Mouse (Mus musculus) gastrocnemius, postnatal 25 days (tissue): Measurements from ENCODE around the gene Slc30a1. TPM values are rescaled to one million over a fixed set of nuclear protein-coding genes. Genes with fewer than 3 reads are reported as not detected.
A peak's percentile ranks its signal among the peaks of the same experiment; 100 is the strongest.

Experiments
- DNase-seq: peaks from one replicate; pipeline ENCODE4 v3.0.0; 2022
- total RNA-seq, 2 experiments: library from RNA; stranded (reverse); gene quantifications; 1 replicate in 1 of 2; 2 replicates in 1 of 2; pipeline ENCODE4 v1.2.3; 2021

Slc30a1 gene
- total RNA-seq, 2 experiments from 2014 or later, result 4.9 to 8.4 TPM

DNA sequence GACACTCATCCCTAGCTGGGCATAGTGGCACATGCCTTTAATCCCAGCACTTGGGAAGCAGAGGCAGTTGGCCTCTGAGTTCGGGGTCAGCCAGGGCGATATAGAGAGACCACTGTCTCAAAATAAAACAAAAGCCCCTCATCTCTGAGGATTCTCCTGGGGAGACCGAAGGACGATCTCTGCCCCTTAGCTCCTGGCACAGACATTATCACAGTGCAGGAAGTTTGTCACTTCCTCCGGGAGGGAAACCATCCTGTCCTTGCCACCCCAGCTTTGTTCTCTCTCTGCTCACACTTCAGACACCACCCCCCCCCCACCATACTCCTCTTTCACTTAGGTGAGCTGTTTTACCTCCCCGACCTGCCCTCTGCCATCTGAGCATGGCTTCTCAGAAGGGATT lies 37.1 kb downstream of the Slc30a1 start:
- no peak for DNase-seq

DNA sequence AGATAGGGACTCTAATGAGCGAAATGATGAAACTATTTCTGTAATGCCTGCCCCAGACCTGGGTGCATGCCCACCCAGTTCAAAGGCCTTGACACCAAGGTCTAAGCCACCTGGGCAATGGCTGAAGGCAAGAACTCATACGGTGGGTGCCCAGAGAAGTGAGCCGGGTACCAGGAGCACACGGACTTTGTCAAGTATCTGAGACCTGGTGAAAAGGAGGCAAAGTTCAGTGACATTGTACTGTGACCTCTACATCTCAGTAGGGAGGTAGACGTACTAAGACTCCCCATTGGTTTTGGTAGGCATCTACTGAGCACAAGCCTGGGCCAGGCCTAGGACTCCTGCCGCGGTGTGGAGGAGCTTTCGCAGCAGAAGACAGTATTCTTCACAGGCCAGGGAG lies 38.8 kb downstream of the Slc30a1 start:
- DNase-seq, result no peak

DNA sequence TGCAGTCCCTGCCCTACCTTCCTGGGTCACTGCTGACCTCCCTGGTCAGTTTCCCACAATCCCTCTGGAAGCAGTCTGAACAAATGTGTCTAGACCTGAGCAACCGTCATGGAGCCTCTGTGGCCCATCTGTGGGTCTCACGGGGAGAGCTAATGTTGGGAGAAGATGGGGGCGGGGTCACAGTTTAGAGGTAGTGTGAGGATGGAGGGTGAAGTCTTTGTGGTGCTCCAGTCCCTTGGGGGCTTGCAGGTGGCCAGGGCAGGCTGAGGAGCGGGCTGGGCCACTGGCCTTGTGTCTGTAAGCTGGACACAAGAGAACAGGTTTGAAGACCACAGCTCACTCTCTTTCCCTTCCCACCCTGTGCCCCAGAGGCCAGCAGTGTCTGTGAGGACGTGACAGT lies 39.2 kb downstream of the Slc30a1 start:
- no peak for DNase-seq

GRCm38 (mm10) chr1:191946261-191946660 lies 39.7 kb downstream of the Slc30a1 start:
- peak; percentile 46 for DNase-seq

- DNase-seq, result no peak
Measured at GRCm38 (mm10) chr1:191946835-191947234, 40.3 kb downstream of the Slc30a1 start.

- no peak for DNase-seq
Measured at GRCm38 (mm10) chr1:191947796-191948195, 41.2 kb downstream of the Slc30a1 start.

DNA sequence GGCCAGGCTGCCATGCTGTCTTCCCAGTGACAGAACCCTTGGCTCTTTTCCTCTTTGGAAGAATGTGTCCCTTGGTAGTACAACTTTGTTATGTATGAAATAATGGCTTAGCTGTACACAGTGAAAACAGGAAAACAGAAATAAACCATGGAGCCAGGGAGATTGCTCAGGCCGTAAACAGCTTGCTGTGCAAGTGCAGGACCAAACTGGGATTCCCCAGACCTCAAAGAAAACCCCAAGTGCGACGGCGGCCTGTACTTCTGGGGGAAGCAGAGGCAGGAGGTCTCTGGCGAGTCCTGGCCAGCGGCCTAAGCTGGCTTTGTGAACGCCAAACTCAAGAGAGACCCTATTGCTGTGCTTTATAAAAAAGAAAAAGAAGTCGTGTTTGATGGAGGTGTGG lies 42.0 kb downstream of the Slc30a1 start:
- no peak for DNase-seq

- no peak for DNase-seq
Measured at GRCm38 (mm10) chr1:191950611-191951010, 44.0 kb downstream of the Slc30a1 start.

GRCm38 (mm10) chr1:191952733-191953335 lies 46.3 kb downstream of the Slc30a1 start:
- no peak for DNase-seq

DNA sequence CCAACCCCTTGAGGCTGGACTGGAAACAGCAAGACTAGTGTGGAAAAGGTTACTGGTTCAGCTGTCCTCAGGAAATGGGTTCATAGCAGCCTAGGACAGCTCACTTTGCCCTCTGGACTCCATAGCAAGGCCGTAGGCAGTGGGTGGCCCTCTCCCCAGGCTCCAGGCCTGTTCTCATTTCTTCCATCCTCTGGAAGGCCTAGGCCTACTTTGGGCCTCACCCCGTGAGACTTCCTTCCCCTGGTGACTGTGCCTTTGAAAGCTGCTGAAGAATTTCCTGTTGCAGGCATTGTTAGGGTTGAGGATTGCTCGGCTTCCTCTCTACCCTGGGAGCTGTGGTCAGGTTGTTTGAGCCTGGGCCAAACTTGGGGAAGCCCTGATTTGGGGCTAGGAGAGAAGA lies 48.5 kb downstream of the Slc30a1 start:
- peak; percentile 33 for DNase-seq

DNA sequence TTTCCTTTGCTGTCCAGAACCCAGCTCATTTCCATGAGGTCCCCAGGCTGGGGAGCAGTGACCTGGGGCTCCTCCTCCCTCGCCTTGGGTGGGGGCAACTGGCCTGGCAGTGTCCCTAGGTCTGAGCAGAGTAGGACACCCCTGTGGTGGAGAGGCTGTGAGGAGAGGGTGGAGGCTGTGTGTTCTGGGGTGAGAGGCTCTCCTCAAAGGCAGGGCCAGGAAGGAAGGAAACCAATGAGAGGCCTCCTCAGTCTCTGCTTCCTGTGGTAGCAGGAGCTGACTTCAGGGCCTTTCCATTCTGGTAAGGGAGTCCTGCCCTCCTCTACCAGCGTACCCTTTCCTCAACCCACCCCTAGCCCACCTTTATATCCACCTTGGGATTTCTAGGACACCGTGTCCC lies 49.7 kb downstream of the Slc30a1 start:
- peak; percentile 30 for DNase-seq

GRCm38 (mm10) chr1:191956871-191957270 lies 50.3 kb downstream of the Slc30a1 start:
- DNase-seq, result no peak

- DNase-seq, result no peak
Measured at GRCm38 (mm10) chr1:191957321-191957720, 50.8 kb downstream of the Slc30a1 start.

DNA sequence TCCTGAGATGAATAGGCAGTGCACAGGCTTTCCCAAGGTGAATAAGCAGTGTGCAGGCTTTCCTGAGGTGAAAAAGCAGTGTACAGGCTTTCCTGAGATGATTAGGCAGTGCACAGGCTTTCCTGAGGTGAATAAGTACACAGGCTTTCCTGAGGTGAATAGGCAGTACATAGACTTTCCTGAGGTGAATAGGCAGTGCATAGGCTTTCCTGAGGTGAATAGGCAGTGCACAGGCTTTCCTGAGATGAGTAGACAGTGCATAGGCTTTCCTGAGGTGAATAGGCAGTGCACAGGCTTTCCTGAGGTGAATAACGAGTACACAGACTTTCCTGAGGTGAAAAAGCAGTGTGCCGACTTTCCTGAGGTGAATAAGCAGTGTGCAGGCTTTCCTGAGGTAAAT lies 54.4 kb downstream of the Slc30a1 start:
- no peak for DNase-seq

Other genes starting within 250 kb of the Slc30a1 start
- 10 to 100 TPM; 28.7 to 32.1 TPM for gene Lpgat1, start 188.9 kb upstream of the Slc30a1 start, total RNA-seq
- under 1 TPM; 0.26 to 0.80 TPM for gene Nek2, start 85.3 kb upstream of the Slc30a1 start, total RNA-seq
- gene Rd3, start 70.6 kb downstream of the Slc30a1 start, total RNA-seq, result under 1 TPM in 1 of 2 experiments, not detected in 1; 0.15 TPM
- 1 to 10 TPM; 2.3 to 3.1 TPM for gene Traf5, start 185.8 kb downstream of the Slc30a1 start, total RNA-seq
- gene Rcor3, start 231.3 kb downstream of the Slc30a1 start, total RNA-seq, result 10 to 100 TPM; 22.8 to 23.1 TPM